Mouse (Mus musculus) heart, postnatal 0 days (tissue): ENCODE measurements around the gene Tiam2.

Experiments used
- CTCF ChIP-seq: IDR thresholded peaks from 2 replicates; pipeline ENCODE4 v1.5.1; 2016; ENCODE audit warnings: antibody characterized with exemption, control low read depth, low read depth
- EP300 ChIP-seq: IDR thresholded peaks from 2 replicates; pipeline ENCODE4 v1.6.1; 2016; ENCODE audit warnings: antibody characterized with exemption, low read depth

DNA sequence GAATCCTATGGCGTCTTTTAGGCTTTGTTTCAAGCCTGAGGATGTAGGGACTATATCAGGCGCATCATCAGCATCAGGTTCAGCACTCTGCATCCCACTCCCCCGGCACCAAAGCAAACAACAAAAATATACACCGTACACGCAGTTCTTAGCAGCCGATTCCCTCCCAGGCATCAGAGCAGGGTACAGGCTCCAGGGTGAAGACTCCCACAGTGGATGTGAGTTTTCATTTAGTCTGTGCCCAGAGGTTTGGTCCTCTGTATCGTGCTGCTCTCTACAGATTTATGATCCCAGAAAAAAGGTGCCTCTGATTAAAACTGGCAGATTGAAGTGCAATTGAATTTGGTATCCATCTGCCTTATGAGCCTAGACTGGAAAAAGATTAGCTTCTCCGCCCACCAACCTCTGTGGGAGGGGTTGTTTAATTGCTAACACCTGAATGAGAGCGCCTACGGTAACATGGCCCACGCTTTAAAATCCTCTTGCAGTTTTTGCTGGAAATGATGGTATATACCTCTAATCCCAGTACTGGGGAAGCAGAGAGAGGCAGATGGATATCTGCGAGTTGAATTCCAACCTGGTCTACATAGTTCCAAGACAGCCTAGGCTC, 19.0 kb downstream of the Tiam2 start:
- no peak for TF ChIP-seq CTCF
- TF ChIP-seq EP300: no peak
